Mouse (Mus musculus): ENCODE data around the gene Stx8.

DNA sequence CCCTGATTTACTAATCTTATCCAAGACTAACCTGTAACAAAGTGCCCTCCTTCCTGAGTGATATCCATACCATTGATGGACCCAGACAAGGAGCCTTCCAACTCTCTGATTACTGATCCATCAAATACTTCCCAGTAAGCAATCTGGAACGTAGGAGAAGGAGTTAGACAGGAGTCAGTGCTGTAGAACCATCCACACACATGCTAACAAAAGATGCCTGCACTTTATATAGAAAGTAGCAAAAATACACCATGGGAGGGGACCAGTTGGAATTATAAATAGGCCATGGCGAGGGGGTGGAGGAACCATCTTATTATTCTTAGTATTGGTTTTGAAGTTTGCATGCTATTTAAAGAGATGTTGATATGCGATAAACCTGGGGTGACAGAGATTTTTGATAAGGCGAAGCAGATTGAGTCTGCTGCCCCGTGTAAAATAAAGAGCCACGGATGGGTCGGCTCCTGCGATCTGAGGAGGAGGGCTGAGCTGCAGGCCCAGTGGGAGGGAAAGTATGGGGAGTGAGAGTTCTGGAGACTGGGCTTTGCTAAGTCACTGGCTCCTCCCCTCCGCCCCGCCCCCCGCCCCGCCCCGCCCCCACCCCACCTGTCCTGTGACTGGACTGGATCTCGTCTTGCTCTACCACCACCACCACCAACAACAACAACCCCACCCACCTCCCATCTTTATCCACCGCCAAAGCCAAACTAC, 39.5 kb upstream of the Stx8 start:
- TF ChIP-seq CTCF (IDR thresholded peaks at IDR 0.05; ENCODE audit: low read depth) = no peak
- no peak for TF ChIP-seq EP300 (optimal IDR thresholded peaks at IDR 0.05)

All from stomach, postnatal 0 days (tissue).